Mouse (Mus musculus) stomach, embryonic 15.5 days (tissue): ENCODE measurements at regions not wholly inside any gene's neighbourhood (a gene's known extent, or its start where the extent isn't known, plus 50 kb on each side); places are given as distances from the start of the nearest gene placed in this dataset.
"Not testable (repeated sequence)": the region's sequence is repeated elsewhere in the genome, so short reads cannot be mapped to it uniquely, and the experiment has no call there.

Source experiments
- ATAC-seq: fragments of 200-750 bp; cut with Nextera tagmentation; 2 replicates; pipeline ENCODE4 v1.8.0; 2017; ENCODE audit warnings: low read depth, moderate number of reproducible peaks, moderate TSS enrichment; ENCODE audit not compliant: insufficient read depth, low FRiP score
- H3K27ac ChIP-seq: fragments of 300-500 bp; sonication (generic); 2 replicates; pipeline ENCODE4 v1.5.1; 2015; ENCODE audit warnings: mild to moderate bottlenecking, inconsistent platforms
- H3K27me3 ChIP-seq: fragments of 300-500 bp; sonication (generic); replicated peaks from 2 replicates; pipeline ENCODE4 v1.6.1; 2015; ENCODE audit warnings: inconsistent platforms
- H3K36me3 ChIP-seq: fragments of 300-500 bp; sonication (generic); 2 replicates; pipeline ENCODE4 v1.6.1; 2015; ENCODE audit warnings: inconsistent platforms
- H3K4me1 ChIP-seq: fragments of 300-500 bp; sonication (generic); 2 replicates; pipeline ENCODE4 v1.6.1; 2015; ENCODE audit warnings: inconsistent platforms
- H3K4me2 ChIP-seq: fragments of 300-500 bp; sonication (generic); 2 replicates; pipeline ENCODE4 v1.6.1; 2015; ENCODE audit warnings: mild to moderate bottlenecking, inconsistent platforms
- H3K4me3 ChIP-seq: fragments of 300-500 bp; sonication (generic); replicated peaks from 2 replicates; pipeline ENCODE4 v1.5.1; 2015; ENCODE audit warnings: inconsistent platforms
- H3K9ac ChIP-seq: fragments of 300-500 bp; sonication (generic); 2 replicates; pipeline ENCODE4 v1.6.1; 2015; ENCODE audit warnings: inconsistent platforms
- H3K9me3 ChIP-seq: fragments of 300-500 bp; sonication (generic); 2 replicates; pipeline ENCODE4 v1.6.1; 2016; ENCODE audit warnings: inconsistent platforms
- WGBS: fragments of 180-500 bp; shearing (Covaris S2); methylation state at CpG from one replicate; pipeline ENCODE4 v1.1.7; 2015; 5-methylcytosine and 5-hydroxymethylcytosine counted together

- H3K4me1 ChIP-seq, H3K4me3 ChIP-seq, H3K9me3 ChIP-seq, ATAC-seq, H3K27me3 ChIP-seq, H3K27ac ChIP-seq, H3K36me3 ChIP-seq, H3K9ac ChIP-seq, H3K4me2 ChIP-seq: not testable (repeated sequence)
- 76% methylated on average over 3 of the region's 3 CpGs for WGBS
These were observed 261.5 kb downstream of the Samd9l start for GRCm38 (mm10) chr6:3137823-3138222.

- not testable (repeated sequence) for H3K4me2 ChIP-seq, H3K36me3 ChIP-seq, ATAC-seq, H3K4me1 ChIP-seq, H3K27ac ChIP-seq, H3K4me3 ChIP-seq, H3K27me3 ChIP-seq, H3K9me3 ChIP-seq, H3K9ac ChIP-seq
- 90% methylated on average over 4 of the region's 4 CpGs for WGBS
These were observed 265.6 kb downstream of the Samd9l start for GRCm38 (mm10) chr6:3133763-3134162.

GRCm38 (mm10) chr6:3116296-3116695 is 283.1 kb downstream of the Samd9l start:
- WGBS: 38% methylated on average over 1 of the region's 3 CpGs
- ATAC-seq, H3K9me3 ChIP-seq: not testable (repeated sequence)

More at GRCm38 (mm10) chr6:3116296-3116695, 283.1 kb downstream of the Samd9l start:
- not testable (repeated sequence) for H3K9ac ChIP-seq, H3K27ac ChIP-seq, H3K4me1 ChIP-seq, H3K4me2 ChIP-seq, H3K4me3 ChIP-seq, H3K36me3 ChIP-seq, H3K27me3 ChIP-seq
